Mouse (Mus musculus) Patski (cell line): ENCODE measurements at regions not wholly inside any gene's neighbourhood (a gene's known extent, or its start where the extent isn't known, plus 50 kb on each side); places are given as distances from the start of the nearest gene placed in this dataset.
A peak's percentile ranks its signal among the peaks of the same experiment; 100 is the strongest.

Source experiments
- ATAC-seq: fragments of 100-300 bp; one replicate; pipeline ENCODE4 v1.8.0; 2021
- CTCF ChIA-PET: fragments of 350-600 bp; sonication (Branson Sonifier 250); formaldehyde crosslinking; loops from one replicate; lab custom pipeline; 2022; ENCODE audit warnings: inconsistent platforms; lab: Charles Lee
- POLR2A ChIA-PET: fragments of 350-600 bp; sonication (Branson Sonifier 250); formaldehyde crosslinking; loops from one replicate; lab custom pipeline; 2022; ENCODE audit warnings: antibody characterized with exemption, inconsistent platforms; lab: Charles Lee
- DNase-seq: peaks from one replicate; pipeline ENCODE4 v3.0.0-alpha.2; 2011; ENCODE audit warnings: low read depth, low spot score
- H3K27me3 ChIP-seq: fragments of 371-371 bp; one replicate; pipeline ENCODE4 v1.5.1; 2021
- CTCF ChIP-seq: fragments of 100-300 bp; IDR thresholded peaks from one replicate; pipeline ENCODE4 v1.5.1; 2021
- in situ Hi-C: fragments of 300-500 bp; cut with MboI; formaldehyde crosslinking; loops from 3 replicates; pipeline ENCODE4 v1.11.1; 2018; ENCODE audit warnings: low pct_unique_long_range_greater_than_20kb, mixed read lengths

GRCm38 (mm10) chr10:51284538-51284937 is 195.9 kb upstream of the Gm49339 start:
- in situ Hi-C loops: loop anchor here (10.0 kb wide), 1 partner anchor 390 kb away; the partner anchor contains the start of gene Sim1
- no peak for TF ChIP-seq CTCF
- POLR2A ChIA-PET: no interaction called here
- DNase-seq (no peak), ATAC-seq (no peak)
- peaks cover 10% of the 10 kb centered on the region for H3K27me3 ChIP-seq
- CTCF ChIA-PET: interaction anchor here (1.0 kb wide), 1 partner anchor 9 kb away, joined by 3 read pairs; no protein-coding TSS in a partner anchor

GRCm38 (mm10) chr10:51287852-51288251 is 192.6 kb upstream of the Gm49339 start:
- ChIA-PET CTCF (no interaction called here), POLR2A (no interaction called here)
- no peak for ATAC-seq
- peaks cover 10% of the 10 kb centered on the region for H3K27me3 ChIP-seq
- TF ChIP-seq CTCF: no peak
- in situ Hi-C loops: loop anchor here (10.0 kb wide), 1 partner anchor 393 kb away; the partner anchor contains the start of gene Sim1
- no peak for DNase-seq

- in situ Hi-C loops: no loop called here
- H3K27me3 ChIP-seq: no peaks in the 10 kb centered on the region
- ATAC-seq (no peak), DNase-seq (no peak)
- ChIA-PET CTCF (interaction anchor here (0.8 to 1.7 kb wide), 2 partner anchors 363 to 394 kb away, joined by 3 to 4 read pairs; no protein-coding TSS in a partner anchor), POLR2A (no interaction called here)
- TF ChIP-seq CTCF: peak; percentile 43
Measured at GRCm38 (mm10) chr10:51291412-51292207, 188.8 kb upstream of the Gm49339 start.

GRCm38 (mm10) chr10:51312814-51313213 is 167.6 kb upstream of the Gm49339 start:
- in situ Hi-C loops: no loop called here
- peaks cover 8% of the 10 kb centered on the region for H3K27me3 ChIP-seq
- CTCF ChIA-PET: no interaction called here
- POLR2A ChIA-PET: no interaction called here
- no peak for TF ChIP-seq CTCF
- ATAC-seq (no peak), DNase-seq (no peak)

GRCm38 (mm10) chr10:51320207-51320606 is 160.2 kb upstream of the Gm49339 start:
- DNase-seq (no peak), ATAC-seq (no peak)
- CTCF ChIA-PET: no interaction called here
- in situ Hi-C loops: no loop called here
- TF ChIP-seq CTCF: no peak
- peaks cover 13% of the 10 kb centered on the region for H3K27me3 ChIP-seq
- POLR2A ChIA-PET: no interaction called here

GRCm38 (mm10) chr10:51328772-51329171 is 151.6 kb upstream of the Gm49339 start:
- DNase-seq (no peak), ATAC-seq (no peak)
- CTCF ChIA-PET: no interaction called here
- in situ Hi-C loops: no loop called here
- H3K27me3 ChIP-seq: peaks cover 4% of the 10 kb centered on the region
- POLR2A ChIA-PET: no interaction called here
- no peak for TF ChIP-seq CTCF

GRCm38 (mm10) chr10:51329386-51329785 is 151.0 kb upstream of the Gm49339 start:
- POLR2A ChIA-PET: no interaction called here
- no peak for TF ChIP-seq CTCF
- in situ Hi-C loops: no loop called here
- no peak for DNase-seq
- no peak for ATAC-seq
- CTCF ChIA-PET: no interaction called here
- H3K27me3 ChIP-seq: peaks cover 4% of the 10 kb centered on the region
